Mouse (Mus musculus): ENCODE results near the gene Car15. TPM values are rescaled to one million over a fixed set of nuclear protein-coding genes. Genes with fewer than 3 reads are reported as not detected.

The Car15 gene
- polyA plus RNA-seq, 1 experiment from 2014 or later: 0.52 TPM

GRCm38 (mm10) chr16:17842437-17842836 lies 4.3 kb upstream of the Car15 start:
- no peak overlapping the region for H3K4me2 ChIP-seq (ENCODE audit: low read depth, low read length)
- H3K36me3 ChIP-seq (replicated peaks; ENCODE audit: insufficient read depth, low read length): peaks cover 66% of the 10 kb centered on the region
- DNase-seq (no peak), ATAC-seq (no peak)
- WGBS (ENCODE audit: insufficient replicate concordance): 91% methylated on average over 7 of the region's 7 CpGs
- no peaks in the 10 kb centered on the region for H3K27me3 ChIP-seq (ENCODE audit: insufficient read depth, low read length)
- TF ChIP-seq EP300 (IDR thresholded peaks at IDR 0.05; ENCODE audit: low read depth) (no peak), CTCF (IDR thresholded peaks at IDR 0.05; ENCODE audit: low read depth) (no peak)
- H3K27ac ChIP-seq (ENCODE audit: low read depth): no peak overlapping the region
- H3K4me3 ChIP-seq (ENCODE audit: low read depth, low read length): no peak overlapping the region
- no peaks in the 10 kb centered on the region for H3K9me3 ChIP-seq (ENCODE audit: low read length)
- no peaks in the 10 kb centered on the region for H3K4me1 ChIP-seq (ENCODE audit: insufficient read depth)
- no peak overlapping the region for H3K9ac ChIP-seq (replicated peaks)

GRCm38 (mm10) chr16:17839976-17840375 lies 1.8 kb upstream of the Car15 start:
- no peak for TF ChIP-seq EP300 (IDR thresholded peaks at IDR 0.05; ENCODE audit: low read depth)
- TF ChIP-seq CTCF (IDR thresholded peaks at IDR 0.05; ENCODE audit: low read depth): no peak
- Histone ChIP-seq H3K36me3 (replicated peaks; ENCODE audit: insufficient read depth, low read length) (peaks cover 45% of the 10 kb centered on the region), H3K9ac (replicated peaks) (no peak overlapping the region), H3K9me3 (ENCODE audit: low read length) (no peaks in the 10 kb centered on the region), H3K4me2 (ENCODE audit: low read depth, low read length) (no peak overlapping the region), H3K4me1 (ENCODE audit: insufficient read depth) (no peaks in the 10 kb centered on the region), H3K27me3 (ENCODE audit: insufficient read depth, low read length) (peaks cover 18% of the 10 kb centered on the region), H3K4me3 (ENCODE audit: low read depth, low read length) (no peak overlapping the region), H3K27ac (ENCODE audit: low read depth) (no peak overlapping the region)
- no peak for DNase-seq
- WGBS (ENCODE audit: insufficient replicate concordance): 75% methylated on average over 4 of the region's 4 CpGs
- no peak for ATAC-seq

GRCm38 (mm10) chr16:17835481-17835880 lies 2.7 kb downstream of the Car15 start:
- Histone ChIP-seq H3K9ac (replicated peaks) (no peak overlapping the region), H3K36me3 (replicated peaks; ENCODE audit: insufficient read depth, low read length) (0 out of 2 replicates have a peak, but pooled peaks cover under 1% of the 10 kb centered on the region), H3K4me3 (ENCODE audit: low read depth, low read length) (no peak overlapping the region), H3K4me2 (ENCODE audit: low read depth, low read length) (no peak overlapping the region), H3K4me1 (ENCODE audit: insufficient read depth) (peaks cover 6% of the 10 kb centered on the region; the same call in 1 of the 2 replicates), H3K27me3 (ENCODE audit: insufficient read depth, low read length) (peaks cover 59% of the 10 kb centered on the region), H3K27ac (ENCODE audit: low read depth) (no peak overlapping the region), H3K9me3 (ENCODE audit: low read length) (no peaks in the 10 kb centered on the region)
- no peak for TF ChIP-seq CTCF (IDR thresholded peaks at IDR 0.05; ENCODE audit: low read depth)
- TF ChIP-seq EP300 (IDR thresholded peaks at IDR 0.05; ENCODE audit: low read depth): no peak
- DNase-seq (no peak), ATAC-seq (no peak)
- WGBS (ENCODE audit: insufficient replicate concordance): 51% methylated on average over 13 of the region's 13 CpGs

- ATAC-seq (no peak), DNase-seq (no peak)
- peaks cover 65% of the 10 kb centered on the region for H3K27me3 ChIP-seq (ENCODE audit: insufficient read depth, low read length)
- H3K36me3 ChIP-seq (replicated peaks; ENCODE audit: insufficient read depth, low read length): no peaks in the 10 kb centered on the region
- H3K4me3 ChIP-seq (ENCODE audit: low read depth, low read length): no peak overlapping the region
- H3K4me2 ChIP-seq (ENCODE audit: low read depth, low read length): no peak overlapping the region
- H3K9ac ChIP-seq (replicated peaks): no peak overlapping the region
- 47% methylated on average over 7 of the region's 7 CpGs for WGBS (ENCODE audit: insufficient replicate concordance)
- peaks cover 6% of the 10 kb centered on the region; the same call in 1 of the 2 replicates for H3K4me1 ChIP-seq (ENCODE audit: insufficient read depth)
- no peaks in the 10 kb centered on the region for H3K9me3 ChIP-seq (ENCODE audit: low read length)
- no peak for TF ChIP-seq EP300 (IDR thresholded peaks at IDR 0.05; ENCODE audit: low read depth)
- TF ChIP-seq CTCF (IDR thresholded peaks at IDR 0.05; ENCODE audit: low read depth): no peak
- no peak overlapping the region for H3K27ac ChIP-seq (ENCODE audit: low read depth)
These were observed 3.6 kb downstream of the Car15 start for GRCm38 (mm10) chr16:17834543-17834942.

GRCm38 (mm10) chr16:17833681-17834399 lies 4.3 kb downstream of the Car15 start:
- Histone ChIP-seq H3K27me3 (ENCODE audit: insufficient read depth, low read length) (peaks cover 65% of the 10 kb centered on the region), H3K4me1 (ENCODE audit: insufficient read depth) (peaks cover 6% of the 10 kb centered on the region; the same call in 1 of the 2 replicates), H3K9me3 (ENCODE audit: low read length) (no peaks in the 10 kb centered on the region), H3K4me2 (ENCODE audit: low read depth, low read length) (peak overlapping the region; percentile 73), H3K4me3 (ENCODE audit: low read depth, low read length) (peak overlapping the region; percentile 47), H3K27ac (ENCODE audit: low read depth) (no peak overlapping the region), H3K9ac (replicated peaks) (no peak overlapping the region), H3K36me3 (replicated peaks; ENCODE audit: insufficient read depth, low read length) (no peaks in the 10 kb centered on the region)
- ATAC-seq (no peak), DNase-seq (no peak)
- TF ChIP-seq EP300 (IDR thresholded peaks at IDR 0.05; ENCODE audit: low read depth): no peak
- no peak for TF ChIP-seq CTCF (IDR thresholded peaks at IDR 0.05; ENCODE audit: low read depth)
- WGBS (ENCODE audit: insufficient replicate concordance): 2% methylated on average over 81 of the region's 103 CpGs

GRCm38 (mm10) chr16:17833321-17833680 lies 4.9 kb downstream of the Car15 start:
- ATAC-seq (no peak), DNase-seq (no peak)
- no peaks in the 10 kb centered on the region for H3K9me3 ChIP-seq (ENCODE audit: low read length)
- H3K4me2 ChIP-seq (ENCODE audit: low read depth, low read length): peak overlapping the region; percentile 73
- H3K36me3 ChIP-seq (replicated peaks; ENCODE audit: insufficient read depth, low read length): no peaks in the 10 kb centered on the region
- 7% methylated on average over 21 of the region's 37 CpGs for WGBS (ENCODE audit: insufficient replicate concordance)
- no peak for TF ChIP-seq EP300 (IDR thresholded peaks at IDR 0.05; ENCODE audit: low read depth)
- TF ChIP-seq CTCF (IDR thresholded peaks at IDR 0.05; ENCODE audit: low read depth): no peak
- H3K4me3 ChIP-seq (ENCODE audit: low read depth, low read length): peak overlapping the region; percentile 47
- peaks cover 67% of the 10 kb centered on the region for H3K27me3 ChIP-seq (ENCODE audit: insufficient read depth, low read length)
- peaks cover 6% of the 10 kb centered on the region; the same call in 1 of the 2 replicates for H3K4me1 ChIP-seq (ENCODE audit: insufficient read depth)
- no peak overlapping the region for H3K27ac ChIP-seq (ENCODE audit: low read depth)
- no peak overlapping the region for H3K9ac ChIP-seq (replicated peaks)
